Mouse (Mus musculus): ENCODE data around the gene Gpr19. TPM values are rescaled to one million over a fixed set of nuclear protein-coding genes. Genes with fewer than 3 reads are reported as not detected.

Gpr19 gene
- total RNA-seq (2017), result 13.5 and 19.7 TPM in 2 replicates

- peak; percentile 69 for ATAC-seq (ENCODE audit: extremely low read depth, insufficient number of reproducible peaks, low FRiP score, poor library complexity, severe bottlenecking)
Observed at GRCm38 (mm10) chr6:134898095-134898965, at the start of gene Gpr19. Gene Gpr19 (minus strand): TSS chr6:134898578.

GRCm38 (mm10) chr6:134947311-134948087, 49.1 kb upstream of the Gpr19 start:
- ATAC-seq (ENCODE audit: extremely low read depth, insufficient number of reproducible peaks, low FRiP score, poor library complexity, severe bottlenecking), result peak; percentile 88

DNA sequence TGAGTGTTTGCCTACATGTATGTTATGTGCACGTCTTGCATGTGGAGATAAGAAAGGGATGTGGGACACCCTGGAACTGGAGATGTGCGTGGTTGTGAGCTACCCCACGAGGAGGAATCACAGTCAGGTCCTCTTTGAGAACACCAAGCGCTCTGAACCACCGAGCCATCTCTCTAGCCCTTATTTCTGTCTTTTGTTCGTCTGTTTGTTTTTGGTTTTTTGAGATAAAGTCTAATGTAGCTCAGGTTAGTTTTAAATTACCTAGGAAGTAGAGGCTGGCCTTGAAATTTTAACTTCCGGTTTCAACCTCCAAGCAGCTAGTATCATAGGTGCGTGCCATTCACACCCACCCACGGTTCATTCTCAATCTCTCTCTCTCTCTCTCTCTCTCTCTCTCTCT, 48.5 kb upstream of the Gpr19 start:
- no peak for ATAC-seq (ENCODE audit: extremely low read depth, insufficient number of reproducible peaks, low FRiP score, poor library complexity, severe bottlenecking)

GRCm38 (mm10) chr6:134946054-134946453, 47.7 kb upstream of the Gpr19 start:
- ATAC-seq (ENCODE audit: extremely low read depth, insufficient number of reproducible peaks, low FRiP score, poor library complexity, severe bottlenecking), result no peak

DNA sequence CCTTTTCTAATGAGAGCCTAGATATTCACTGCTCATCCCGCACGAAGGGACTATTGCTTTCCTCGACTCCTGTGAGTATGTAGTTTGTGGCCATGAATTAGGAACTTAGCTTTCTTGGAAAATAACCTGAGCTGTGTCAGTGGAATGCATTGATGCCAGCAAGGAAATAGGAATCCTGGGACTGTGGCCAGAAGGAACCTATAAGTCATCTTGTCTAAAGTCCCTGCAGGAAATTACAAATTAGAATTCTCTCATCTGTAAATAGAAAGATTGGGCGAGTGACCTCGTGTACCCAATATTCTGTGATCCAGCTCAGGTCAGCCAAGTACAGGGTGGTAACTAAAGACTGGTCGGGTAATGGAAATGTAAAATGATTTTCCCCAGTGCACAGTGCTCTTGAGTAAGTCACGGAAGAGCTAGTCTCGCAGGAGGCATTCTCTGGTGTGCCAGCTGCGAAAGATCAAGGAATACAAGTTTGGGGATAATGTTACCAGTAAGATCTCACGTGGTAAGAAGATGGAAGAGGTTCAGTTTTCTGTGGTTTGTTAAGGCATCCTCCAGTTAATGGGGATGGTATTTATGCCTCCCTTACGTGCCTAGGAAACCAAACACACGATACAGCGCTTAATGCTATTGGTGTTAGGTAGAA, 45.5 kb upstream of the Gpr19 start:
- ATAC-seq (ENCODE audit: extremely low read depth, insufficient number of reproducible peaks, low FRiP score, poor library complexity, severe bottlenecking), result no peak

DNA sequence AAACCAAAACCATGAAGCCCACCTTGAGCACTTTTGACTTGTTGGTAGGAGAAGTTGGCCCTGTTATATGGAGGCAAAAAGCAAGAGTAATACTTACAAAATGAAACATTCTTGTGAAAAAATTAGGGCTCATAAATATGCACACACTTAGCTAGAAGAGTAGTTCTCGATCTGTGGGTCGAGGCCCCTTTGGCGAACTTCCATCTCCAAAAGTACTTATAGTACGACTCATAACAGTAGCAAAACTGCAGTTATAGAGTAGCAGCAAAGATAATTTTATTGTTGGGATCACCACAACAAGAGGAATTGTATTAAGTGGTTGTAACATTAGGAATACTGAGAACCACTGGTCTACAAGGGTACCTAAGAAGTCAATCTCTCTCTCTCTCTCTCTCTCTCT, 41.4 kb upstream of the Gpr19 start:
- ATAC-seq (ENCODE audit: extremely low read depth, insufficient number of reproducible peaks, low FRiP score, poor library complexity, severe bottlenecking), result no peak

DNA sequence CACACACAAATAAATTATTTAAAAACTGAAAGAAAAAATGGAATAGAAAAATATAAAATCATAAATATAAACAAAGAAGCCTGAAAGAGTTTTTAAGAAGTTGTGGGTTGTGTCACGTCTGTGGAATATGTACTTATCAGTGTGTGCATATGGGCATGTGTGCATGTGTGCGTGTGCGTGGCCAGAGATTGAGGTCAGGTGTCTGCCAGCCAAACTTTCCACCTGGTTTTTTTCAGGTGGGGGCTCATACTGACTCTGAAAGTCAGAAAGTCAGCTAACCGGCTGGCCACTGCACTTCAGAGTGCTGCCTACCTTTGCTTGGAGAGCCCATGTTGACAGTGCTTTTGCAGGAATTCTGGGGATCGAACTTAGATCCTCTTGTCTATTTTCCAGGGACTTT, 35.9 kb upstream of the Gpr19 start:
- ATAC-seq (ENCODE audit: extremely low read depth, insufficient number of reproducible peaks, low FRiP score, poor library complexity, severe bottlenecking), result no peak

- ATAC-seq (ENCODE audit: extremely low read depth, insufficient number of reproducible peaks, low FRiP score, poor library complexity, severe bottlenecking), result no peak
Observed at GRCm38 (mm10) chr6:134933207-134933558, 34.8 kb upstream of the Gpr19 start.

DNA sequence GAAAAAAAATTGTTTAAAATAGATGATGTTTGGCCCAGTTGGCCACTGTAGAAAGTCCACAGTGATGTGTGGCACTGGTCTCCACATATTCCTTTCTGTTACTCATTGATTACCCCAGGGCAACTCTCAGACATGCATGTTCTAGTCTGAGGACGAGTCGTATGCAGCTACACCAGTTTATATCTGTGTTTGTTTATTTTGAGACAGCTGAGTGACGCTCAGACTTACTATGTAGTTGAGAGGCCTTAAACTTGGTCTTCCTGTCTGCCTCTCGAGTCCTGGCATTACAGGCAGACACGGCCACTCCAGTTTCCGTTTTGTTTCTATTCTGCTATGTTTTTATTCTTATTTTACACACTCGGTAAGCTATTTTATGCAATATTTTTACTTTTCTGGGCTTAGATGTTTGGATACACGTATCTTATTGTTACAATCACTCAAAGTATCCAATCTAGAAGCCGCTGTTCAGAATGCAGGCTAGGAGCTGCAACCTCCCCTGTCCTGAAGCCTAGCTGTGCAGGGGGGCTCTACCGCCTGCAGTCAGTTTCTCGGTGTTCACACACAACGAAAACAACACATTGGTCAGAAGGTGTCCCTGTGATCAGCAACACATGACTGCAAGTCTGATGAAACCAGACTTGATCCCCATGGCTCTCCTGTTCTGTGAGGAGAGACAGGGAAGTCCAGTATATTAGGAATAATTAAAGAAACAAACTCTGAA, 34.3 kb upstream of the Gpr19 start:
- no peak for ATAC-seq (ENCODE audit: extremely low read depth, insufficient number of reproducible peaks, low FRiP score, poor library complexity, severe bottlenecking)

- ATAC-seq (ENCODE audit: extremely low read depth, insufficient number of reproducible peaks, low FRiP score, poor library complexity, severe bottlenecking), result no peak
Observed at GRCm38 (mm10) chr6:134931146-134931545, 32.8 kb upstream of the Gpr19 start.

GRCm38 (mm10) chr6:134930383-134930782, 32.0 kb upstream of the Gpr19 start:
- ATAC-seq (ENCODE audit: extremely low read depth, insufficient number of reproducible peaks, low FRiP score, poor library complexity, severe bottlenecking), result no peak

- no peak for ATAC-seq (ENCODE audit: extremely low read depth, insufficient number of reproducible peaks, low FRiP score, poor library complexity, severe bottlenecking)
Observed at GRCm38 (mm10) chr6:134929926-134930325, 31.5 kb upstream of the Gpr19 start.

GRCm38 (mm10) chr6:134928889-134929310, 30.5 kb upstream of the Gpr19 start:
- ATAC-seq (ENCODE audit: extremely low read depth, insufficient number of reproducible peaks, low FRiP score, poor library complexity, severe bottlenecking), result peak; percentile 5; the same call in 1 of the 2 replicates

DNA sequence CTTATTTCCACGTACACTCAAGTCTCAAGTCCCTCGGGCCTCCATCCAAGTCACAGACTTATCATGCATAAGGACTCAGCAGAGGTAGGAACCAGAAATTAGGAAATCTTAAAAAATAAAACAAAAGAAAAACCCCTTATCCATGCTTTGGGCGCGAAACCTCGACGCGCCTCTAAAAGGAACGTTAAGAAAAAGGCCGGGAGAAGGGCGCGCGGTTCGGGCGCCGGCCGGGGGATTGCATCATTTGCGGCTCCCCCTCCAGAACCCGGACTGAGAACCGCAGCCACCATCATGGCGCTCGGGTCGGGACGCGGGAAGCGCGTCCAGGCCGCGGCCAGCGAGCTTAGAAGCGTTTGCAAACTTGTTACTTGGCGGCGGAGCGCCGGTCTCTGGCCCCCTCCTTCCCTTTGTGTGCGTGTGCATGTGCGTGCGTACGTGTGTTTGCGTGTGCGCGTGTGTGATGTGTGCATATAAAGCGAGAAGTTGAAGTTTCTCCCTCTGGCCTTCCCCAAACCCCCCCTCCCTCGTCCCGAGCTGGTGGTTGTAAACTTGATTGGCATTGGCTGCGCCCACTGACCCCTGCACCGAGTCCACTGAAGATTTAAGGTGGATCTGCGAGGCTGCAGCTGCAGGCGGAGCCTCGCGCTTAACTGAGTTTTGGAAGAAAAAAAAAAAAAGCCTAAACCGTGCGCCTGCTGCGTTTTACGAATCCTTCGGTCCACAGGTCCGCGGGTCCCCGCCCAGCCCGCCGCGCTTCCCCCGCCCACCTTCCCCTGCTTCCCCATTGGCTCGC, 29.9 kb upstream of the Gpr19 start:
- peak; percentile 81 for ATAC-seq (ENCODE audit: extremely low read depth, insufficient number of reproducible peaks, low FRiP score, poor library complexity, severe bottlenecking)

- ATAC-seq (ENCODE audit: extremely low read depth, insufficient number of reproducible peaks, low FRiP score, poor library complexity, severe bottlenecking), result no peak
Observed at GRCm38 (mm10) chr6:134927595-134928095, 29.3 kb upstream of the Gpr19 start.

- peak; percentile 14; the same call in 1 of the 2 replicates for ATAC-seq (ENCODE audit: extremely low read depth, insufficient number of reproducible peaks, low FRiP score, poor library complexity, severe bottlenecking)
Observed at GRCm38 (mm10) chr6:134926803-134927594, 28.6 kb upstream of the Gpr19 start.

GRCm38 (mm10) chr6:134926338-134926705, 27.9 kb upstream of the Gpr19 start:
- ATAC-seq (ENCODE audit: extremely low read depth, insufficient number of reproducible peaks, low FRiP score, poor library complexity, severe bottlenecking), result no peak
